Mouse (Mus musculus) megakaryocyte, adult 5-6 weeks (primary cell): ENCODE data around the gene Slc16a11. TPM values are rescaled to one million over a fixed set of nuclear protein-coding genes. Genes with fewer than 3 reads are reported as not detected.
A peak's percentile ranks its signal among the peaks of the same experiment; 100 is the strongest.
"Not testable (repeated sequence)": the region's sequence is repeated elsewhere in the genome, so short reads cannot be mapped to it uniquely, and the experiment has no call there.

Experiments
- ATAC-seq: 2 replicates; pipeline ENCODE4 v1.8.0; 2016; ENCODE audit warnings: mild to moderate bottlenecking, inconsistent platforms; ENCODE audit not compliant: poor library complexity, severe bottlenecking
- total RNA-seq, 2 experiments: library from RNA; stranded (forward) in 1 of 2; stranded (reverse) in 1 of 2; fragments of 153-499, 151-499 nt in 1 of 2; fragments of 221-1000, 200-1000 nt in 1 of 2; gene quantifications; 2 replicates each; pipeline versions ENCODE4 v1.2.3 to v1.2.4; 2015 to 2017

Slc16a11 gene
- total RNA-seq (2015) (not detected in 2 replicates), total RNA-seq (2017) (not detected in 2 replicates)

DNA sequence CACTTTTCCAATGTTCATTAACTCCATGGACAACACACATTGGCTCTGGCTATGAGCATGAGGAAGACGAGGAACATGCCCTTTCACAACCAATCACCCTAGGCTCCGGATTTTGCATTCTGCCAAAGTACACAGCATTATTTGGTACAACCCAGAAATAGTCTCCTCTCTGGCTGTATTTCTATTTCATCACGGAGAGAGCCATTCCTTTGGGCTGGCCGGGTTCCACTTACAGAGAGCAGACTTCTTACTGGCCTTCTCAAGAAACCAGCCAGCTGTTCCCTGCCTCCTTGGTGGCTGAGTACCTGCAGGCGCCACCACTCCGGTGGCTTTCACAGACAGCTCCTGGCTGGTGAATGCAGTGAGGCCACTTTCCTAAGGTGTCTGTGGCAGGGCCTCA is at the start of gene Slc16a11:
Gene Slc16a11, plus strand, starts transcription at position 330 of the 400 bp plus-strand sequence.
- ATAC-seq = no peak

DNA sequence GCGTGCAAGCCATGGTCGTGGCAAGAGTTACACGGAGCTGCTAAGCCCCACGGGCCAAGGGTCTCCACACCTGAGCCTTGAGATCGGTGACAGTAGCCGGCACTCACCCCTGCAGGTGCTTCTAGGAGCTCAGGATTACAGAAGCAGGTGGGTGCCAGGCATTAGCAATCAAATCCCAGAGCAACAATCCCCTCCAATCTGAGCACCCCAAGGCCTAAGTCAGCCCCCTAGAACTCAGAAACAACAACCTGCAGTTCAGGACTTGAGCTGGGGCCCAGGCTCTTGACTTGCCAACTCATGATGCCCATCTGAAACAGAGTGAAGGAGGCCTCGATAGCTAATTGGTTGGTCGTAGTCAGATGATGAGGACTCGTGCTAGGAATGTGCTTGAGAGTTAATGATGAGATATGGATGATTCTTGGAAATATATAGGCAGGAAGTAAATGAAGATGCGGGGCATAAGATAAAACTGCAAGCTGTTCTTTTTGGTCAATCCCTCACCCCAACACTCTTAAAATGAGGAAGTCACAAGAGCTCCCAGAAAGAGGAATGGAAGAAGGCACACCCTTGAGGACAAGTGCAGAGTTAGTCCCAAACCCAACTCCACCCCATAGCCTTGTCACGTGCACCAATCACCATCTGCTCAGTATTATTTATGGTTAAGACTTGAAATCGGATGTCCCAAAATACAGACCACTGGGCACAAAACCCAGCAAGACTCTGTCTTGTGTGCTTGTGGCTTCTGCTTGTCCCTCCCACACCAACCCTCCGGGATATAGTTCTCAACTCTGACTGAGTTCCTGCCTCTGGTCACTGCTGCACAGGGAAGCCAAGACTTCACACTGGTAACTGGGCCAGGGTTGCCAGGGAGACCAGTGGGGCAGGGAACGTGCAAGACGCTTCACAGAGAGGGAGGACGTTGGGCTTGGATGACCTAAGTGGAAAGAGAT is 46.3 kb upstream of the Slc16a11 start:
- peak; percentile 88 for ATAC-seq

DNA sequence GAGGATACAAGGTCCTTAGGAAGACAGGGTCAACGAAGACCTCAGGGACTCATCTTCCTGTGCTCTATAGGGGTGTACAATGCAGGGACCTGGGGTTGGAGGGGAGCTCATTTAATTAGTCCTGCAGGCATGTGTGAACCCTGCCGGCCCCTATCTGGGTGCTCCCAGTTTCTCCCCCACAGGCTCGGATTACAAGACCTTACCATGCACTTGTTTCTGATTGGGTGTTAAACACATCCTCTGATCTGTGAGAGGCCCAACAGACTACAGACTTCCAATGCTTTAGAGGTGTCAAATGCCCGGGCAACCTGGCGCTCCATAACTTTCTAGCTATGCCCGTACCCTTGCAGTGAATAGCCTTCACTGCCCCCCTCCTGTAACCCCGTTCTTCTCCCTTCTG is 44.4 kb upstream of the Slc16a11 start:
- no peak for ATAC-seq

DNA sequence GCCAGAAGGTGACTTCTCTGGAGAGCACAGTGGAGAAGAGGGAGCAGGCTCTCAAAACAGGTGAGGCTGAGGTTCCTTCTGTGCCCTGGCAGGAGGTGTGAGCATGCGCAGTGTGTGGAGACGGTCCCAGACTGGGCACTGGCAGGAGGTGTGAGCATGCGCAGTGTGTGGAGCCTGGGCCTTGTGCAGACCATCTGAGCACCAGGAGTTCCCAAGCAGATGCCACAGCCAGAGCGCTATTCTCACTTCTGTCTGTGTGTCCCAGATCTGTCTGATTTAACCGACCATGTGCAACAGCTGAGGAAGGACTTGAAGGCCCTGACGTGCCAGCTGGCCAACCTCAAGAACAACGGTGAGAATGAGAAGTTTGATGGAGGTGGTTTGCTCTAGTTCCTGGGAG is 43.1 kb upstream of the Slc16a11 start:
- ATAC-seq = not testable (repeated sequence)

DNA sequence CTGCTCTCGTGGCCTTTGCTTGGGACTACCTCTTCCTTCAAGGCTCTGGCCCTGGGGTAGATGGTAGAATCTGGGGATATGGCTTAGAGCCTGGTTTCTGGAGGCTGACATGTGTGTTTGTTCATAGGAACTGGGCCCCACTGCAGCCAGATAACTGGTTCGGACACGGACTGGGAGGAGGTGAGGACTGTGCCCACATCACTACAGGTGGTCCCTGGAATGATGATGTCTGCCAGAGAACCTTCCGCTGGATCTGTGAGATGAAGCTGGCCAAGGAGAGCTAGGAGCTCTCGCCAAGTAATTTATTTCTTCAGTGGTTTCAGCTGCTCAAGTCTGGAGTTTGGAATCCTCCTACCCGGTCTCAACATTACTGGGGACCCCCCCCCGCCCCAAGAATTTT is 42.3 kb upstream of the Slc16a11 start:
- no peak for ATAC-seq

DNA sequence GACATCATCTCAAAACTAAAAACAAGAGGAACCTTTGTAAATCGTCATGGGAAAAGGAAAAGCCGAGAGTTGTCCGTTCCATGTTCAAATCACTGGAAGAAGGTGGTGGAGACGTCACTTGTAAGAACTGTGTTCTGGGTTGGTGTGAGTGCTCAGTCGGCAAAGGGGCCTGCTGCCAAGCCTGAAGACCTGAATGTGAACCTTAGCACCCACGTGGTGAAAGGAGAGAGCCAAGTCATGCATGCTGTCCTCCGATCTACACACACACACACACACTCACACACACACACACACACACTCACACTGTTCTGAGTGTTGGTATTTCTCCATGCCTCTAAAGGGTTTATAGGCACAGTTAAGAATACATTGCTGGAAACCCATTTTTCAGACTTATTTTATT is 41.4 kb upstream of the Slc16a11 start:
- no peak for ATAC-seq

DNA sequence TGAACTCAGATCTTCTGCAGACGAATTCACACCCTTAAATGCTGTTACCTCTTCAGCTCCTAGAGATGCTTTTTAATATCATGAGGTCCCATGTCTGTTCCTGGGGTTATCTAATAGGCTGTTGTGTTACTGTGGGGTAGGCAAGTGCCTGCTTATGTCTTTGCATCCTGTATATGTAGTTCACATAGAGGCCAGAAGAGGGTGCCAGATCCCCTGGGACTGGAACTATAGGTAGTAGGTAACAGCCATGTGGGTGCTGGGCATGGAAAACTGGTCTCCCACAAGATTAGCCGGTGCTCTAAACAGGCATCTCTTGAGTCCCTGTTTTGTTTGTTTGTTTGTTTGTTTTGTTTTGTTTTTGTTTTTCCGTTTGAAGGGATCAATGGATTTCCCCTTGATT is 40.7 kb upstream of the Slc16a11 start:
- ATAC-seq = 0 out of 2 replicates have a peak, but pooled peaks have one; percentile 49

DNA sequence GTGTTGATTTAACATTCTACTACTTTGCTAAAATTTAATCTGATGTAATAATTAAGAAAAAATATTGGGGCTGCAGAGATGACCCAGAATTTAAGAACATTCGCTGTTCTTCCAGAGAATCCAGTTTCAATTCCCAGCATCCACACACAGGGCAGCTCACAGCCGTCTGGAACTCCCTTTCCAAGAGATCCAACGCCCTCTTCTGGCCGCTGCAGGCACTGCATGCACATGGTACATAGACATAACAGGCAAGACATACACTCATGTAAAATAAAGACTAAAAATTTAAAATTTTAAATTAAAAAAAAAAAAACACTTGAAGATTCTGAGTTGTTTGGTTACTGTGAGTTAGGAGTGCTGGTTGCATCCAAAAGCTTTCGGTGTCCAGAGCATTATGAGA is 40.3 kb upstream of the Slc16a11 start:
- no peak for ATAC-seq

DNA sequence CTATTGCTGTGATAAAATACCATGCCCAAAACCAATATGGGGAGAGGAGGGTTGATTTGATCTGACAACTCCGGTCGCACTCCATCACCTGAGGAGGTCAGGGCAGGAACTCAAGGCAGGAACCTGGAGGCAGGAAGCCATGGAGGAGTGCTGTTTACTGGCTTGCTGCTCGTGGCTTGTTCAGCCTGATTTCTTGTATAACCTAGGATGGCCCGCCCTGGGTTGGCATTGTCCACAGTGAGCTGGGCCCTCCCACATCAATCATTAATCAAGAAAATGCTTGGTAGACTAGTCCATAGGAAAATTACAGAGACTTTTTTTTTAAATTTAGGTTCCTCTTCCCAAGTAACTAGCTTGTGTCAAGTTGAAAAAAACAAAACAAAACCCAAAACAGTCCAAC is 38.1 kb upstream of the Slc16a11 start:
- ATAC-seq = no peak

DNA sequence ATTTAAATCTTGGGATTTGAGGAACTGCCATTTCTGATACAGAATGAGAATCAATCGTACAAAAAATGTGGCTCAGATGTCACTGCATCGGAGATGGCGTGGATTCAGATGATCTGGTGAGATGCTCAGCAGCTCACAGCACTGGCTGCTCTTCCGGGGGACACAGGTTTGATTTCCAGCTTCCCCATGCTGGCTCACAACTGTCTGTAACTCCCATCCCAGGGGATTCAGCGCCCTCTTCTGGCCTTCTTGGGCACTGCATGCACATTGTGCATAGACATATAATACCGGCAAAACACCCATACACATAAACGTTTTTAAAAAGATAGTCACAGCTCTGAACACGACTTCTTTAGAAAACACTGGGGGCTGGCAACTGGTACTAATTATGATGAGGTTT is 34.9 kb upstream of the Slc16a11 start:
- no peak for ATAC-seq

DNA sequence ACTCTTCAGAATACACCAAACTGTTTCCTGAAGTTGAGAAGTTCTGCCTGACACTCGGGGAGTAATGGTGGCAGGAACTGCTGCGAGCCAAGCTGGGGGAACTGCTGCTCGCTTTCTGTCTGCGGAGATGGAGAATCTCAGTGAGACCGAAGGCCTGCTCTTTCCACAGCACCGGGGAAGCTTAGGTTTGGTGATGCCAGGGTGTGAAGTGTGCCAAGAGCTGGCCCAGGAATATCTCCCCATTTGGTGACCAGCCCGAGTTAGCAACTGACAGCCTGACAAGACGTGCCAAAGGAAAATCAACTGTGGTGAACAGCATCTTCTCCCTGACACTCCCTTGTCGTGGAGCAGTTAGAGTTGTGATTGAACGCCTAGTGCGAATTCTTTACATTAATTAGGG is 34.2 kb upstream of the Slc16a11 start:
- no peak for ATAC-seq

DNA sequence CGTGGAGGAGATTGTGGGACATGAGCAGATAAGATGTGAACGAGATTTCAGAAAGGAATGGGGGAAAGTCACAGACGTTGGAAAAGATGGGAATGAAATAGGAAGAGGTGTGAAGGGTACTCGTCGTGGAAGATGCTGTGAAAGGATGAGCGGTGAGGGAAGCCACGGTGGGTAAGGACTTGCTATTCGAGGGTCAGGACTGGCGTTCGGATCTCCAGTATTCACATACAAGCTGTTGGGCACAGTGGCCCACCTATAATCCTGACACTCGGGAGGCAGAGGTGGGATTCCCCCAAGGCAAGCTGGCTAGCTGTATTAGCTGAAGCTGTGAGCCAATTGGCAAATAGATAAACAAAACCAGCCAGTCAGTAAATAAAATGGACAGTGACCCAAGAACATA is 33.8 kb upstream of the Slc16a11 start:
- no peak for ATAC-seq

DNA sequence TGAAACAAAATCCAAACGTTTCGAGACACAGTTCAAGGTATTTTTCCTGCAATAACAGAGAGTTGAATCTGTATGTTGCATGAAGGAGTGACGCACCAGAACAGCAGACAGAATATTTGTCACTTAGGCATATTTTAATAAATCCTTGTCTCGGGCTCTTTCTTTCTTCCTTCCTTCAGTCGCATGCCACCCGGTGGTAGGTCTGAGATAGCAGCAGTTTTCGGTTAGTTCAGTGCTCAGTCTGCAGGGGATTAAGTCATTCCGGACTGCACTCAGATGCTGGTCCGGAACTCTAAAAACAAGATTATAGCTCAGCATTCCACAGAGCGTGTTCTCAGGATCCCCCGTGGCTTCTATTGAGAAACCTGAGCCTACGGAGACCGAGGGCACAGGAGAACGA is 33.2 kb upstream of the Slc16a11 start:
- ATAC-seq = no peak

DNA sequence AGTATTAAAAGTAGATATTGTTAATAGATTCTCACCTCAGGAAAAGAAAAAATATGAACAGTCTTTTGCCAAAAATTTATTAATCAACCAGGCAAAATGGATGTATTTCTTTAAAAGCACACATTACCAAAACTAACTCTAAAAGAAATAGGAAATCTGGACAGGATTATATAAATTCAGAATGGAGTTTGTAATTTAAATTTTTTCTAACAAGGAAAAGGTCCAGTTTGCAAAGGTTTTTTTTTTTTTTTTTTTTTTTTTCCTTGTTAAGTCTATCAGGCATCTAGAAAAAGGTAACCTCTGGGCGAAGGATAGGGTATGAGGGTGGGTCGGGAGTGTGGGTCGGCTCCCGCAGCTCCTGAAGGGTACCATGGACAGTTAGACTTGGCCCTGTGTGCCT is 32.1 kb upstream of the Slc16a11 start:
- no peak for ATAC-seq

DNA sequence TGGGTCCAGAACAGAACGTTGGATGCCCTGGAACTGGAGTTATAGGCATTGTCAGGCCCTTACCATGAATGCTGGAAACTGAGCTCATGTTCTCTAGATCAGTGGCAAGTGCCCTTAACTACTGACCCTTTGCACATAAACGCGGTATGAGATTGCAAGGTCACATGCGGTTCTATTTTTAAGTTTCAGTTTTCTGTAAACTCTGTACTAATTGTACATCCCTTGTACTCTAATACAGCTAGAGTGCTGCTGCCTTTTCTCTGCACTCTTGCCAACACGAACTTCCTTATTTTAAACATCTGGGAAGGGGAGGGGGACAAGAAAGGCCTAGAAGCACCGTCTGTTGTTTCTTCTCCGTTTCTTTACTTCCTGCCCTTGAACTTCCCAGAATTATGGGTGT is 27.4 kb upstream of the Slc16a11 start:
- no peak for ATAC-seq

DNA sequence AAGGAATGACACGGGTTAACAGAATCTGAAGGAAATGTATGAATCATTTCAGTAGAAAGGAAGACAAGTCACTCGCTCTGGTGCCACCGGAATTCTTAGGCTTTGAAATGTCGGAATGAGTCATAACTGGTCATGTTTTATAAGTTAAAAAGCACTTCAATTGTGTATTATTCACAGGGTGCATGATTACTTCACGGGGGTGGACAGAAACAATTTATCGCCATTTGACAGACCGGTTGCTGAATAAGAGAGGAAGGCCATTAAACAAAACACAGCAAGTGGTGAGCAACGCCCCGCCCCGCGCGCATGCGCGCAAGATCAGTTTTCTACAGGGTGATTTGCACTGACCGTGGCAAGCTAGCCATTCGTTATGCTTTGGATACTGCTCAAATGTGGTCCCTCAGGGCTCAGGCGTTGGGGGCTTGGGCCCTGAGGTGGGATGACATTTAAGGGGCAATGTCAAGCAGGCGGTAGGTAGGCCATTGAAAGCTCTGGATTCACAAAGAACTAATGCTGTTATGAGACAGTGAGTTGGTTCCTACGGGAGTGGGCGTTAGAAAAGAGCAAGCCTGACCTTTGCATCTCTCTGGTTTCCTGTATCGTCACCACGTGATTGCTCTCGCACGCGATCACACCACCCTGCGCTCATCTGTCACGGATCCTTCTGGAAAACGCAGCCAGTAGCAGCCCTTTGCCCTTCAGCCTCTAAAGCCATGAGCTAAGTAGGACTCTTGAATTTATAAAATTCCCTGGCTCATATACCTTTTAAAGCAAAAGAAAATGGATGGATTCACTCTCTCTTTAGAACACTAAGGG is 23.0 kb upstream of the Slc16a11 start:
- no peak for ATAC-seq

DNA sequence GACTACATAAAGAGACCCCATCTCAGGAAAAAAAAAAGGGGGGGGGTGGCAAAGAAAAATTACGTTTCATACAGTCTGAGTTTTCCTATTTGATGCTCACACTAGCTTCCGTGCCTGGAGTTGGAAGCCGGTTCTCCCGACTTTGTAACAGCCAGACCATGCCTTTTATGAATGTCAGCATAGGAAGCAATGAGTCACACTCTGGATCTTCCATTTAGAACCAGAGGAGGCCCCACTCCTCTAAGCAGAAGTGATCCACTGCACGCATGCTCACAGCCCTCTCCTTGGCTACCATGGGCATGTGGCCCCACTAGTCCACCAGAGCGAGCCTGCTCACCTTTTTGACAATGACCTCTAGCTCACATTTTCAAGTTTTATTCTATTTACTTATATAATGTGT is 21.4 kb upstream of the Slc16a11 start:
- ATAC-seq = no peak

DNA sequence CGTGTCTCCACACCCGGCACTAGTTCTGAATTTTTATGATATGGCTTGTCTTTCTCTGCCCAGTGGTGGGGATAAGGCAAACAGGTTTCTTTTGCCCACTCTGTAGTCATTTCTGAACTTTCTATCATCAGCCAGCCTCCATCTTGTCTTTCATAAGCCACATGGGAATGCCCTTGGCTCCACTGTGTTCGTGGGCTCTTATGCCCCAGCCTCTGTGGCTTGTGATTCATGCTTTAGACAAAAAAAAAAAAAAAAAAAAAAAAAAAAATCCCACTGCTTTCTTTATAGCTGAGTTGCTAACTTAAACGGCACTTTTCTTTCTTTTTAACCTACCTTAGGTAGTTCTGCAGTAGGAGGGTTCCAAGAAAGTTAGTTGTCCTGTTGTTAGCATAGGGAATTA is 20.4 kb upstream of the Slc16a11 start:
- no peak for ATAC-seq

DNA sequence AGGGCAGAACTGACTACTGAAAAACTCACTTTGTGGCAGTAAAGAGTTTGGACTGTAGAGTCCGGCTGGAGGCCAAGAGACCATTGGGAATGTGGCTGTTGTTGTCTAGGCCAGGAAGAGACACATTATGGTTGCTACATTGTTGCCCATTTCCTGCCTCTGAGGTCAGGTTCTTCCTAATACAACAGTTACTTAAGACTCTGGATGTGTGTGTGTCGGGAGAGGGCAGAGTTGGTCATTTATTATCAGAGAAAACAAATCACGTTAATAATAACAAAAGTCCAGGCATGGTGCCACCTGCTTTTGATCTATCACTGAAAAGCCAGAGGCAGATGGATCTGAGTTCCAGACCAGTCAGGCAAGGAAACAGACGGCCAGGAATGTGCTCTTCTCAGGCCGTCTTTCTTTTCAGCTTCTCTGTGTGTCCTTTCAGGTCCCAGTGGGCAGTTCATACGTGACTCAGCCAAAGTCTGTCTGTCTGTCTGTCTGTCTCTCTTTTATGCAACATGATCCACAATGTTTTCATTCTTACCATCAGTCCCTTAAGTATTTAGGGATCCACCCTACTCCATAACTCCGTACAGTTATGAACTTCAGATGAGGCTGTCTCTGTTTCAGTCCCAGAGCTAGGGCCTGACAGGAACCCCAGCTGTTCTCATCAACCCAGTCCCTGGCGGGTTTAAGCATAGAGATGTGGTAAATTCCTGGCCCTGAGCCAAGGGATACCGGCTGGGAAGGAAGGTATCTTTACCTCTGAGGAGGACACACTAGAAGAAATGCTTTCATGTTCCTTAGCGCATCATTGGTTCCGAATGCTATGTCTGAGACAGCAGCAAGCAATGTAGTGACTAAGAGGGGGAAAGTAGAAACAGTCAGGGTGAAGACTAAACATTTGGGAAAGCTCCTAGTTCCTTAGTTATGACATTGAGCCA is 18.9 kb upstream of the Slc16a11 start:
- no peak for ATAC-seq

DNA sequence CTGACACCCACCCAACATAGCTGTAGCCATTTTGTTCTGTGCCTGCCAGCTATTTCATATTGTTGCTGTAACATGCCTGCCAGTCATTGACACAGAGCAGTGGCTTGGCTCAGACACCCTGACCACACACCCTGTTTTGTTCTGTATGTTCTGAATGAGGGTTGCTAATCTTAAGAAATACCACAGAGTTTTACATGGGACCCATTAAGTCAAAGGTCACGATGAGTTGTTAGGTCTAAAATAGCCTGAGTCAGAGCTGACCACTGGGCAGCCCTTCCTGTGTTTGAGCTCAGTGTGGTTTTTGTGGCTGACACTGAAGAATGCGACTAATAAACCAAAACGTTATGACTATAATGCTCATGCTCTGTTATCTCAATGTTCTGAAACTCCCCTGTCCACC is 14.2 kb upstream of the Slc16a11 start:
- peak; percentile 33; the same call in 1 of the 2 replicates for ATAC-seq

DNA sequence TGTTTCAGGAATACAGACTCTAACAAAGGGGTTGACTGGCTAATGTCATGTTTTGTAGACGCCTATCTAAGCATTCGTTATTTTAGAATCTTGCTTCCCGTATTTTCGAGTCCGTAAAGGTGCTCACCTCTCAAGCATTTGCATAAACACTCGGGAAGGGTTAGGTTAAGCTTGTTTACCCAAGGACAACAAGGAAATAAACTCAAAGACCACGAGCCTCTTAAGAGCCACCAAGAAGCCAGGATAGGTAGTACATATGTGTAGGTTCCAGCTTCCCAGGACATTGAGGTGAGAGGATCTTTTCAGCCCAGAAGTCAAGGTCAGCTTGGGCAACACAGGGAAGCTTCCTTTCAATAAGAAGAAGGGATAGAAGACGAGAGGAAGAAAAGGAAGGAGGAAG is 13.4 kb upstream of the Slc16a11 start:
- no peak for ATAC-seq
